Mouse (Mus musculus): ENCODE measurements around the gene Ubr7.

Gene Ubr7

GRCm38 (mm10) chr12:102757689-102758402 is at the start of gene Ubr7, which contains the start of the genes Gm28051 and Gon7:
Gene Ubr7 (plus strand): TSS chr12:102757967.
Gene Gm28051 (minus strand): TSS chr12:102757765.
Gene Gon7 (minus strand): TSS chr12:102757803.
- peak; percentile 98 for DNase-seq (ENCODE audit: low spot score in 2 of 2)

DNA sequence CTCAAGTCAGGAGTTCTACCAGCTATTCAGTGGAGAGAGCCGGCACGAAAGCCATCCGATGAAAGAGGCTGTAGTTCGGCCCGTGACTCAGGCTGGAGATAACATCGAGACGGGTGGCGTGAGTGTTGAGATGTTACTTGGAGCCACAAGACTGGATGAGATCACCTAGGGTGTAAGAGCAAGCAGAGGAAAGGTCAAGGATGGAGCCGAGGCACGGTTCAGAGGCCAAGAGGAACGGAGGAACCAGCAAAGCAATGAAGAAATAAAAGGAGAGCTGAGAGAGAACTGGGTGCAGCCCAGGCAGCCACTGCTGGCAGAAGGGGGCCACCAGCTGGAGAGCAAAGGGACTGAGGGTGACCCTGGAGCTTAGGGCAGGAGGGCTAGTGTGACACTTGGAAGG is 49.5 kb upstream of the Ubr7 start:
- DNase-seq (ENCODE audit: low spot score in 2 of 2), result no peak

DNA sequence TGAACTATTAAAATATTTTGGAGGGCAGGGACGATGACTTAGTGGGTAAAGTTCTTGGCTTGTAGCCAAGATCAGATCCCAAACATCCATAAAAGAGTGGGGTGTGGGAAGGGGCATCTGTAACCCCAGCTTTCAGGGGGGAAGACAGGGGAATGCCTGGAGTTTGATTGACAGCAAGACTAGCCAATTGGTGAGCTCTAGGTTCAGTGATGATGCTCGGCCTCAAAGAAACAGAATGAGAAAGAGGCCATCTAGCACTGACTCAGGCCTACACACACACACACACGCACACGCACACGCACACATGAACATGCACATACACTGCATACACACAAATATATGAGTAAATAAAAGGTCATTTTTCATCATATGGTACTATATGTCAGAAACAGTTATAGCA is 47.9 kb upstream of the Ubr7 start:
- DNase-seq (ENCODE audit: low spot score in 2 of 2), result no peak

DNA sequence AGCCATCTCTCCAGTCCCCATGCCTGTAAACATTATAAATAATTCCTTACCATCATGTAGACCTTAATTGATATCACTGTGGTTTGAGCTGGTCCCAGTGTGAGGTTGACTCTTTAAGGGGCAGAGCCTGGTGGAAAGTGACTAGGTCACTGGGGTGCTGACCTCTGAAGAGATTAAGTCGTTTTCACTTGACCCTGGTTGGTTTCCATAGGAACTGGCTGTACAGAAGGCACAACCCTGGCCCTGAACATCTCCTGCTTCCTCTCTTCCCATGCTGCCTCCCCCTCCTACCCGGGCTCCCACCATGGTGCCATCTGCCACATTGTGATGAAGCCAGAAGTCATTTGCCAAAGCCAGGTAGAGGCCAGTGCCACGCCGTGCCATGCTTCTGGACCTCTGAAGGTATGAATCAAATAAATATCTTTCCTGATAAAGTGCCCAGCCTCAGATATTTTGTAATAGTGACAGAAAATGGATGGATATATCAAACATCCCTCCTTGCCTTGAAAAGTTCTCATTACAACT is 46.9 kb upstream of the Ubr7 start:
- no peak for DNase-seq (ENCODE audit: low spot score in 2 of 2)

GRCm38 (mm10) chr12:102713153-102713865 is 44.5 kb upstream of the Ubr7 start:
- DNase-seq (ENCODE audit: low spot score in 2 of 2), result no peak

GRCm38 (mm10) chr12:102714116-102714515 is 43.7 kb upstream of the Ubr7 start:
- DNase-seq (ENCODE audit: low spot score in 2 of 2), result no peak

- no peak for DNase-seq (ENCODE audit: low spot score in 2 of 2)
Measured at GRCm38 (mm10) chr12:102714654-102715395, 42.9 kb upstream of the Ubr7 start.

GRCm38 (mm10) chr12:102719552-102720315 is 38.0 kb upstream of the Ubr7 start:
- DNase-seq (ENCODE audit: low spot score in 2 of 2), result peak in 1 of 2 experiments; percentile 80

GRCm38 (mm10) chr12:102722451-102722850 is 35.3 kb upstream of the Ubr7 start:
- DNase-seq (ENCODE audit: low spot score in 2 of 2), result no peak

DNA sequence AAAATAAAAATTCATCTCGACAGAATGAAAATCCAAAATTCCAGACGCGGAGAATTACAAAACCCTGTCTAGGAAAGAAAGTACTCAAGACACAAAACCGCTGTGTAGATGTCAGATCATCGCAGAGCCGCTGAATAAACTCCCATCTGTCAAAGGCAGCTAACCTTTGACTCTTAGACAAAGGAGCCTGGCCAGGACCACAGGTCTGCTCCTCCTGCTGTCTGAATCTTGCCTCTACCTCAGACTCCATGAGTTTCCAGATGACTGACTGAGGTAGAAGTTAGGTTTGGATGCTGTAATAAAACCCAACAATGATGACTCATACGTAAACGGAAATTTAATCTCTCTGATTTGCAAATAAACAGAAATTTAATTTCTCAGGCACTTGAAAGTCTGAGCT is 34.8 kb upstream of the Ubr7 start:
- DNase-seq (ENCODE audit: low spot score in 2 of 2), result no peak

- peak; percentile 64 to 84 for DNase-seq (ENCODE audit: low spot score in 2 of 2)
Measured at GRCm38 (mm10) chr12:102723861-102724260, 33.9 kb upstream of the Ubr7 start.

- no peak for DNase-seq (ENCODE audit: low spot score in 2 of 2)
Measured at GRCm38 (mm10) chr12:102725146-102725545, 32.6 kb upstream of the Ubr7 start.

DNA sequence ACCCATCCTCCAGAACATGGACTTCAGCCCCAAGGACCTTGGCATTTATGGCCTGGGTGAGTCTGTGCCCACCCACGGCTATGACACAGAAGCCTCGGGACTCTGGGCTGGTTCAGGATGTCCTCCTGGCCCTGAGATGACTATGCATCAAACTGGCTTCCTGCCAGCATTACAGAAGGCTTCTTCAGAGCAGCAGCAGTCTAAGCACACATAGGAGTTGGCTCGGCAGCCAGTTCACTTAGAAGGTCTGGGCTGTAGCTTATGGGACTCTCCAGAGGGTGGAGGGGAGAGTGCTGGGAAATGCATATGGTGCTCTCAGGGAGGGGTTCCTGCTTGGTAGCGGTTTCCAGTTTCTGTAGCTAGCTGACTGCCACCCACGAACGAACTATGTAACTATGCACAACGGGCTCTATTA is 32.0 kb upstream of the Ubr7 start:
- DNase-seq (ENCODE audit: low spot score in 2 of 2), result peak in 1 of 2 experiments; percentile 68

DNA sequence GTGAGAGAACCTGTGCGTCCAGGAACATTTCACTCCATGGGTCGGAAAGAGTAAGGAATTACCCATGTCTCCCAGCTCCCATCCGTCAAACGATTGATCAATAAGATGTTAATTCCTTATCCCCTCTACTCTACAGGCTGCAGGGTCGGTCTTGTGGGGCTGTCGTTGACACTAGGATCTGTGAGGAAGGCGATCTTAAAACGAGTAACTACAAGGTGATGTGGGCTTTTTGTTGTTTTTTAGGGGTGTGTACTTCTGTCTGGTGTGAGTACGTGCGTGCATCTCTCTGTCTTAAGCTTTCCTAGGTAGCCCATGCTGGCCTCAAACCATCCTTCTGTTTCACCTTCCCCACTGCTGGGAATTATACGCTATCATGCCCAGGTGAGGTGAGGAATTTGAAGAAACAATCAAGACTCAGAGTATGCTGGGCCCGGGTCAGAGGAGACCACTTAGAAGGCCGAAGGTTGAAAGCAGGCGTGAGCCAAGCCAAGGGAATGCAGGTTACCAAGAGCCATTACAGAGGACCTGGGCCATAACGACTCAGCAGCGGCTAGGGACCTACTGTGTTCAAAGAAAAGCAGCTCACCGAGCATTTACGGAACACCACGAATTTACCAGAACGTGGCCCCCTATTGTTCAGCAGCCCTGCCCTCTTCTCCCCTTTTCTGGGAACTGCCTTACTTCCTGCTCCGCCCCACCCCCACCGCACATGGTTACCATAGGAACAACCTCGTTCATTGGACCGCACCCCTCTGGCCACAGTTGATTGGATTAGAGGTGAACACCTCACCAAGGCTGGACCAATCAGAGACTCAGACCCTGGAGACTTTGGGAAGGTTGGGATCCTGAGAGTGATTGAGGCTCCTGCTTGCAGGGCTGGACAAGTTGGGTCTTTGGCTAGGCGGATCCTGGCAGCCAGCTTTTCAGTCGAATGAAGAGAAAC is 27.6 kb upstream of the Ubr7 start:
- peak; percentile 91 to 94 for DNase-seq (ENCODE audit: low spot score in 2 of 2)

DNA sequence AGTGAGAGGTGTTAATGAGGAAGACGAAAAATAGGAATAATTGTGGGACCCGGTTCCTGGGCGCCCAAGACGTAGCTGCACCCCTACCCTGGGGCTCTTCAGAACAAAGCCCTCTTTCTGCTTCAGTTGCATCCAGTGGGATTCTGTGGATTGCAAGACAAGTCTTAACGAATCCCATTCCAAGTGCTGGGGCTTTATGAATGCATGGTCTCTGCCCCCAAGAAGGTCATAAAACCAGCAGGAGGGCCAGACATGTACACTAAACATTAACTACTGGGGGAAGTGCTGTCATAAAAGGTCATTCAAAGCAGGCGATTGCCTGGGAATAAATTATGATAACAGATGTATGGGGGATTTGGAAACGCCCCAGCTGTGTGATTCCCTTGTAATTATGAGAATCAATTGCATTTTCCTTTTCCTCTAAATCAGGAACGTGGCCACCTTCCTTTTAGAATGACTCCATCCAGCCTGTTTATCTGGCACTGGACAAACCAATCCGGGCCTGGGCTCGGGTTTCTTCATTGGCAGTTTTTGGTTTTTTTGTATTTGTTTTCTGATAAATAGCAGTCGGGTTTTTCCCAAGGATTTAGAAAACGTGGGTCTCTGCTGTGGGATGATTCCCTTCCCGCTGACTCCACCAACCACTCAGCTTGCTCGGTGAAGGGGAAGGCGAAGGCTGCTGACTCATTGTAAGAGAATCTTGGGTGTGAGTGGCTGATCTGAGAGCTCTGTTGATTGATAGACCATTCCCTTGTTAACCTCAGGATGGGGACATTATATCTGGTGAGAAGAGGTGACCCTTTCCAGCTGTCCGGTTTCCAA is 26.8 kb upstream of the Ubr7 start:
- no peak for DNase-seq (ENCODE audit: low spot score in 2 of 2)

- peak; percentile 56 to 57 for DNase-seq (ENCODE audit: low spot score in 2 of 2)
Measured at GRCm38 (mm10) chr12:102733381-102733780, 24.4 kb upstream of the Ubr7 start.

- DNase-seq (ENCODE audit: low spot score in 2 of 2), result no peak
Measured at GRCm38 (mm10) chr12:102739096-102739495, 18.7 kb upstream of the Ubr7 start.

GRCm38 (mm10) chr12:102740285-102740684 is 17.5 kb upstream of the Ubr7 start:
- no peak for DNase-seq (ENCODE audit: low spot score in 2 of 2)

DNA sequence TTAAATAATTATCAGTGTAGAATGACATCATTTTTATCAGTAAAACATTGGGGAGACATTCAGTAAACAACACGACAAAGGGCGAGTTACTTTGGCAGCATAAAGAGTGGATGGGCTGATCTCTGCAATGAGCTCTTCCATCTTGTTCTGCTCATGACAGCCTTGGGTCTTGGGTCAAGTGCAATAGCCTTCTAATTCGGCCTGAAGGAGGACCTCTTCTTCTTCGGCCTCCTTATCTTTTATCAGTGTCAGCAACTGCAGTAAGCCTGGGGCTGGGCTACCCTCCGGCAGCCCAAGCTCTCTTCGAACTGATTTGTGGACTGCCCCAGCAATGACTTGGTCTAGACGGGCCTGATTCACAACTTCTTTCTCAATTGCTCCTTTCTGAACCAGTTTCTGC is 15.7 kb upstream of the Ubr7 start:
- DNase-seq (ENCODE audit: low spot score in 2 of 2), result no peak
